Mouse (Mus musculus): ENCODE results near the gene Adam15.

Adam15 gene

GRCm38 (mm10) chr3:89299499-89299898 lies 50.3 kb downstream of the Adam15 start:
- DNase-seq (ENCODE audit: low spot score): no peak

- DNase-seq (ENCODE audit: low spot score): no peak
Observed at GRCm38 (mm10) chr3:89298908-89299307, 50.9 kb downstream of the Adam15 start.

DNA sequence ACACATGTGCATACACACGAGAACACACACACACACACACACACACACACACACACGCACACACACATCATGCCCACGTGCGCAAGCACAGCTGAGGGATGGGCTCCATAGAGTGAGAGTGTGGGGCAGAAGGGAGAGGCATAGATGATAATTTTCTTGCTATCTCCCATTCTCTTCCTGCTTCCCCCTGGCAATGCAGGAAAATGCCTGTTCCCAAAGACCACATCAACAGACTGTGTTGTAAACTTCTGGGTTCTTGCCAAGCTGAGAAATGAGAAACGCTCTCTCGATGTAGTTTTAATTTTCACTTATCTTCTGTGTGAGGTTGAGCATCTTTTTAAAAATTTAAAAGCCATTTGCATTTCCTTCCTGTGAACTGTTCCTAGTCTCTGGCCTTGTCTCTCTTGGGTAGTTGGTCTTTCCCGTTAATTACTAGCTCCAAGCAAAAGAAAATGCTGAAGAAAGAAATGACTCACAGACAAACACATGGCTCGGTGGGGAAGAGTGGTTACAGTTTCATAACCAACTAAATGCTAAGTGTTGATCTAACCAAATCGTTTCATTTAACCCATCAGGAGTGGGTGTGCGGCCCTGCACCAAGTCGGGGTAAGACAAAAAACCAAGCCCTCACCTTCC lies 52.9 kb downstream of the Adam15 start:
- DNase-seq (ENCODE audit: low spot score): no peak

- no peak for DNase-seq (ENCODE audit: low spot score)
Observed at GRCm38 (mm10) chr3:89295685-89296230, 54.0 kb downstream of the Adam15 start.

DNA sequence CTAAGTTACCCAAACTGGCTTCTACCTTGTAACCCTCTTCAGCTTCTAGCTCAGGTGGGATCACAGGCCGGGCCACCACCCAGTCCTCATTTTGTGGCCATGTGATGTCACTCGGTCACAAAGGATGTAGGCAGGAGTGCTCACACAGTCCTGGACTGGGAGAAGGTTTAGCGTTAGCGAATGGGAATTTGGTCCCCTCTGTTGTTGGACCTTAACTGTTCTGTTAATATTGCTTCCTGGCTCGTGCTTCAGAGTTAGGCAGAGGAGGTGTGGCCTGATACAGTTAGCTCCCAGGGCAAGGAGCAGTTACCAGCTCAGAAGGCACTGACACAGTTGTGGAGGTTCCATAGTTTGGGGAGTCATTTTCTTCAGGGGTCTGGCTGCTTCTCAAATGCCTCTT lies 55.6 kb downstream of the Adam15 start:
- no peak for DNase-seq (ENCODE audit: low spot score)

GRCm38 (mm10) chr3:89293247-89293918 lies 56.4 kb downstream of the Adam15 start:
- no peak for DNase-seq (ENCODE audit: low spot score)

- no peak for DNase-seq (ENCODE audit: low spot score)
Observed at GRCm38 (mm10) chr3:89292303-89292702, 57.5 kb downstream of the Adam15 start.

DNA sequence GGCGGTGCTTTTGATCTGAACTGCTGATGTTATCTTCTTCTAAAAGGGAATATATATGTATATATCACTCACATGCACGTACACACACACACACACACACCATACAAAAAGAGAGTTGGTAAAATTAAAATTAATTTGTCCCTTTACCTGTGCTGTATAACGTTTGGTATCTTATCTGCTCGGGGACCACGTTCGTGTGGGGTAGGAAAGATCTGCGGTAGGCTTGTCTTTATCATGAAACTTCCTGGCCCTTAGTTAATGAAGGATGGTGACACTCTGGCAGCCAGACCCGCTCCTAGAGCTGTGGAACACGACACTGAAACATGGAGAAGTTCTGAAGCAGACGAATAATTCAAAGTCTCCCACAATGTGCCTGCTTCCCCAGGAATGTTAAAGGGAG lies 57.9 kb downstream of the Adam15 start:
- DNase-seq (ENCODE audit: low spot score): no peak
